Mouse (Mus musculus): Measurements from ENCODE around the gene Stx11. TPM values are rescaled to one million over a fixed set of nuclear protein-coding genes. Genes with fewer than 3 reads are reported as not detected.

Gene Stx11
- total RNA-seq, 4 experiments from 2014 or later = 0.15 to 0.56 (median 0.30) TPM

GRCm38 (mm10) chr10:12916376-12916775 is 47.7 kb downstream of the Stx11 start:
- no peak for DNase-seq (ENCODE audit: low spot score in 2 of 2)

GRCm38 (mm10) chr10:12915826-12916225 is 48.3 kb downstream of the Stx11 start:
- no peak for DNase-seq (ENCODE audit: low spot score in 2 of 2)

- DNase-seq (ENCODE audit: low spot score in 2 of 2) = no peak
Observed at GRCm38 (mm10) chr10:12914203-12914602, 49.9 kb downstream of the Stx11 start.

GRCm38 (mm10) chr10:12911981-12912530 is 52.0 kb downstream of the Stx11 start:
- DNase-seq (ENCODE audit: low spot score in 2 of 2) = no peak

- no peak for DNase-seq (ENCODE audit: low spot score in 2 of 2)
Observed at GRCm38 (mm10) chr10:12911451-12911850, 52.6 kb downstream of the Stx11 start.

GRCm38 (mm10) chr10:12909891-12910290 is 54.2 kb downstream of the Stx11 start:
- DNase-seq (ENCODE audit: low spot score in 2 of 2) = no peak

- DNase-seq (ENCODE audit: low spot score in 2 of 2) = no peak
Observed at GRCm38 (mm10) chr10:12909179-12909578, 54.9 kb downstream of the Stx11 start.

GRCm38 (mm10) chr10:12904140-12904528 is 60.0 kb downstream of the Stx11 start:
- no peak for DNase-seq (ENCODE audit: low spot score in 2 of 2)

- no peak for DNase-seq (ENCODE audit: low spot score in 2 of 2)
Observed at GRCm38 (mm10) chr10:12903440-12904139, 60.5 kb downstream of the Stx11 start.

GRCm38 (mm10) chr10:12899901-12900300 is 64.2 kb downstream of the Stx11 start:
- no peak for DNase-seq (ENCODE audit: low spot score in 2 of 2)

- DNase-seq (ENCODE audit: low spot score in 2 of 2) = no peak
Observed at GRCm38 (mm10) chr10:12893339-12893738, 70.8 kb downstream of the Stx11 start.

GRCm38 (mm10) chr10:12888373-12888772 is 75.7 kb downstream of the Stx11 start:
- no peak for DNase-seq (ENCODE audit: low spot score in 2 of 2)

Other genes starting within 250 kb of the Stx11 start
- gene Utrn, start 94.9 kb downstream of the Stx11 start, total RNA-seq (2022) = 10 to 100 TPM; 17.2 to 23.0 (median 20.2) TPM
- gene Sf3b5, start 41.0 kb upstream of the Stx11 start, total RNA-seq (2022) = 1 to 10 TPM; 4.7 to 5.8 (median 5.2) TPM
- 1 to 10 TPM in 2 of 4 experiments, under 1 TPM in 2; 0.83 to 2.4 (median 1.0) TPM for gene Plagl1, start 96.2 kb upstream of the Stx11 start, total RNA-seq (2022)
- not detected for gene Zc2hc1b, start 213.7 kb upstream of the Stx11 start, total RNA-seq (2022)
- gene Ltv1, start 228.9 kb upstream of the Stx11 start, total RNA-seq (2022) = 10 to 100 TPM; 25.7 to 29.5 (median 26.1) TPM